Mouse (Mus musculus): Measurements from ENCODE around the gene Cfap100. TPM values are rescaled to one million over a fixed set of nuclear protein-coding genes. Genes with fewer than 3 reads are reported as not detected.

Gene Cfap100
- polyA plus RNA-seq, 1 experiment from 2014 or later = 0.53 TPM

GRCm38 (mm10) chr6:90470947-90471541 lies 42.4 kb upstream of the Cfap100 start:
- Histone ChIP-seq H3K9me3 (ENCODE audit: control insufficient read depth, low read length) (no peaks in the 10 kb centered on the region), H3K4me1 (ENCODE audit: control insufficient read depth, insufficient read depth, low read length) (no peaks in the 10 kb centered on the region), H3K4me2 (replicated peaks; ENCODE audit: low read depth, low read length) (no peak overlapping the region), H3K9ac (ENCODE audit: low read depth, low read length) (no peak overlapping the region), H3K36me3 (ENCODE audit: control insufficient read depth, insufficient read depth, low read length) (no peaks in the 10 kb centered on the region), H3K27ac (ENCODE audit: low read depth, low read length) (peak overlapping the region; percentile 30; the same call in 1 of the 2 replicates), H3K27me3 (ENCODE audit: control insufficient read depth, insufficient read depth, low read length) (no peaks in the 10 kb centered on the region), H3K4me3 (ENCODE audit: low read length) (no peak overlapping the region)
- ATAC-seq (ENCODE audit: low FRiP score, low TSS enrichment) = no peak
- WGBS = 63% methylated on average over 12 of the region's 12 CpGs

GRCm38 (mm10) chr6:90470255-90470654 lies 41.7 kb upstream of the Cfap100 start:
- H3K4me3 ChIP-seq (ENCODE audit: low read length) = no peak overlapping the region
- H3K27me3 ChIP-seq (ENCODE audit: control insufficient read depth, insufficient read depth, low read length) = no peaks in the 10 kb centered on the region
- no peak overlapping the region for H3K4me2 ChIP-seq (replicated peaks; ENCODE audit: low read depth, low read length)
- H3K36me3 ChIP-seq (ENCODE audit: control insufficient read depth, insufficient read depth, low read length) = no peaks in the 10 kb centered on the region
- no peaks in the 10 kb centered on the region for H3K9me3 ChIP-seq (ENCODE audit: control insufficient read depth, low read length)
- 92% methylated on average over 2 of the region's 2 CpGs for WGBS
- no peaks in the 10 kb centered on the region for H3K4me1 ChIP-seq (ENCODE audit: control insufficient read depth, insufficient read depth, low read length)
- no peak overlapping the region for H3K27ac ChIP-seq (ENCODE audit: low read depth, low read length)
- H3K9ac ChIP-seq (ENCODE audit: low read depth, low read length) = no peak overlapping the region
- ATAC-seq (ENCODE audit: low FRiP score, low TSS enrichment) = no peak

- Histone ChIP-seq H3K27me3 (ENCODE audit: control insufficient read depth, insufficient read depth, low read length) (no peaks in the 10 kb centered on the region), H3K9ac (ENCODE audit: low read depth, low read length) (no peak overlapping the region), H3K4me3 (ENCODE audit: low read length) (no peak overlapping the region), H3K4me1 (ENCODE audit: control insufficient read depth, insufficient read depth, low read length) (no peaks in the 10 kb centered on the region), H3K9me3 (ENCODE audit: control insufficient read depth, low read length) (no peaks in the 10 kb centered on the region), H3K4me2 (replicated peaks; ENCODE audit: low read depth, low read length) (no peak overlapping the region), H3K36me3 (ENCODE audit: control insufficient read depth, insufficient read depth, low read length) (no peaks in the 10 kb centered on the region), H3K27ac (ENCODE audit: low read depth, low read length) (no peak overlapping the region)
- ATAC-seq (ENCODE audit: low FRiP score, low TSS enrichment) = no peak
- WGBS = 88% methylated on average over 6 of the region's 6 CpGs
Measured at GRCm38 (mm10) chr6:90469041-90469440, 40.4 kb upstream of the Cfap100 start.

GRCm38 (mm10) chr6:90468216-90468615 lies 39.6 kb upstream of the Cfap100 start:
- Histone ChIP-seq H3K4me1 (ENCODE audit: control insufficient read depth, insufficient read depth, low read length) (0 out of 2 replicates have a peak, but pooled peaks cover 4% of the 10 kb centered on the region), H3K4me2 (replicated peaks; ENCODE audit: low read depth, low read length) (no peak overlapping the region), H3K9ac (ENCODE audit: low read depth, low read length) (no peak overlapping the region), H3K36me3 (ENCODE audit: control insufficient read depth, insufficient read depth, low read length) (no peaks in the 10 kb centered on the region), H3K27ac (ENCODE audit: low read depth, low read length) (no peak overlapping the region), H3K4me3 (ENCODE audit: low read length) (no peak overlapping the region), H3K27me3 (ENCODE audit: control insufficient read depth, insufficient read depth, low read length) (no peaks in the 10 kb centered on the region), H3K9me3 (ENCODE audit: control insufficient read depth, low read length) (no peaks in the 10 kb centered on the region)
- WGBS = 82% methylated on average over 1 of the region's 1 CpGs
- ATAC-seq (ENCODE audit: low FRiP score, low TSS enrichment) = no peak

- ATAC-seq (ENCODE audit: low FRiP score, low TSS enrichment) = no peak
- 0 out of 2 replicates have a peak, but pooled peaks cover 9% of the 10 kb centered on the region for H3K4me1 ChIP-seq (ENCODE audit: control insufficient read depth, insufficient read depth, low read length)
- no peak overlapping the region for H3K27ac ChIP-seq (ENCODE audit: low read depth, low read length)
- H3K9me3 ChIP-seq (ENCODE audit: control insufficient read depth, low read length) = no peaks in the 10 kb centered on the region
- 93% methylated on average over 12 of the region's 12 CpGs for WGBS
- H3K9ac ChIP-seq (ENCODE audit: low read depth, low read length) = no peak overlapping the region
- no peaks in the 10 kb centered on the region for H3K36me3 ChIP-seq (ENCODE audit: control insufficient read depth, insufficient read depth, low read length)
- H3K4me2 ChIP-seq (replicated peaks; ENCODE audit: low read depth, low read length) = no peak overlapping the region
- no peak overlapping the region for H3K4me3 ChIP-seq (ENCODE audit: low read length)
- H3K27me3 ChIP-seq (ENCODE audit: control insufficient read depth, insufficient read depth, low read length) = 0 out of 2 replicates have a peak, but pooled peaks cover 6% of the 10 kb centered on the region
Measured at GRCm38 (mm10) chr6:90466847-90467410, 38.3 kb upstream of the Cfap100 start.

- Histone ChIP-seq H3K9me3 (ENCODE audit: control insufficient read depth, low read length) (no peaks in the 10 kb centered on the region), H3K4me3 (ENCODE audit: low read length) (no peak overlapping the region), H3K36me3 (ENCODE audit: control insufficient read depth, insufficient read depth, low read length) (no peaks in the 10 kb centered on the region), H3K27me3 (ENCODE audit: control insufficient read depth, insufficient read depth, low read length) (0 out of 2 replicates have a peak, but pooled peaks cover 13% of the 10 kb centered on the region), H3K4me1 (ENCODE audit: control insufficient read depth, insufficient read depth, low read length) (0 out of 2 replicates have a peak, but pooled peaks cover 9% of the 10 kb centered on the region), H3K4me2 (replicated peaks; ENCODE audit: low read depth, low read length) (no peak overlapping the region), H3K9ac (ENCODE audit: low read depth, low read length) (no peak overlapping the region), H3K27ac (ENCODE audit: low read depth, low read length) (no peak overlapping the region)
- WGBS = 85% methylated on average over 10 of the region's 10 CpGs
- ATAC-seq (ENCODE audit: low FRiP score, low TSS enrichment) = no peak
Measured at GRCm38 (mm10) chr6:90466079-90466478, 37.5 kb upstream of the Cfap100 start.

GRCm38 (mm10) chr6:90465028-90465640 lies 36.5 kb upstream of the Cfap100 start:
- no peaks in the 10 kb centered on the region for H3K9me3 ChIP-seq (ENCODE audit: control insufficient read depth, low read length)
- no peak overlapping the region for H3K4me2 ChIP-seq (replicated peaks; ENCODE audit: low read depth, low read length)
- H3K36me3 ChIP-seq (ENCODE audit: control insufficient read depth, insufficient read depth, low read length) = no peaks in the 10 kb centered on the region
- 0 out of 2 replicates have a peak, but pooled peaks cover 9% of the 10 kb centered on the region for H3K4me1 ChIP-seq (ENCODE audit: control insufficient read depth, insufficient read depth, low read length)
- 0 out of 2 replicates have a peak, but pooled peaks cover 15% of the 10 kb centered on the region for H3K27me3 ChIP-seq (ENCODE audit: control insufficient read depth, insufficient read depth, low read length)
- H3K4me3 ChIP-seq (ENCODE audit: low read length) = no peak overlapping the region
- ATAC-seq (ENCODE audit: low FRiP score, low TSS enrichment) = no peak
- H3K27ac ChIP-seq (ENCODE audit: low read depth, low read length) = no peak overlapping the region
- H3K9ac ChIP-seq (ENCODE audit: low read depth, low read length) = no peak overlapping the region
- WGBS = 95% methylated on average over 11 of the region's 11 CpGs

- Histone ChIP-seq H3K9me3 (ENCODE audit: control insufficient read depth, low read length) (no peaks in the 10 kb centered on the region), H3K4me2 (replicated peaks; ENCODE audit: low read depth, low read length) (peak overlapping the region; percentile 100), H3K27ac (ENCODE audit: low read depth, low read length) (0 out of 2 replicates have a peak overlapping the region, but pooled peaks have one; percentile 6), H3K36me3 (ENCODE audit: control insufficient read depth, insufficient read depth, low read length) (no peaks in the 10 kb centered on the region), H3K27me3 (ENCODE audit: control insufficient read depth, insufficient read depth, low read length) (0 out of 2 replicates have a peak, but pooled peaks cover 15% of the 10 kb centered on the region), H3K4me1 (ENCODE audit: control insufficient read depth, insufficient read depth, low read length) (0 out of 2 replicates have a peak, but pooled peaks cover 9% of the 10 kb centered on the region), H3K4me3 (ENCODE audit: low read length) (peak overlapping the region; percentile 69), H3K9ac (ENCODE audit: low read depth, low read length) (no peak overlapping the region)
- ATAC-seq (ENCODE audit: low FRiP score, low TSS enrichment) = 0 out of 2 replicates have a peak, but pooled peaks have one; percentile 0
- WGBS = 44% methylated on average over 7 of the region's 7 CpGs
Measured at GRCm38 (mm10) chr6:90463890-90464421, 35.4 kb upstream of the Cfap100 start.
